Mouse (Mus musculus) ovary, postnatal 10 days (tissue): Measurements from ENCODE around the gene Rab8a.
A peak's percentile ranks its signal among the peaks of the same experiment; 100 is the strongest.

Experiments used
- DNase-seq: peaks from one replicate; pipeline ENCODE4 v3.0.0; 2022; ENCODE audit warnings: low spot score

The Rab8a gene

GRCm38 (mm10) chr8:72146556-72146955 is 14.4 kb upstream of the Rab8a start:
- DNase-seq = no peak

- no peak for DNase-seq
These were observed 13.7 kb upstream of the Rab8a start for GRCm38 (mm10) chr8:72147266-72147665.

GRCm38 (mm10) chr8:72149056-72149455 is 11.9 kb upstream of the Rab8a start:
- DNase-seq = no peak

- DNase-seq = no peak
These were observed 9.5 kb upstream of the Rab8a start for GRCm38 (mm10) chr8:72151418-72152078.

- DNase-seq = no peak
These were observed 7.6 kb upstream of the Rab8a start for GRCm38 (mm10) chr8:72153382-72153781.

- DNase-seq = no peak
These were observed 2.9 kb upstream of the Rab8a start for GRCm38 (mm10) chr8:72158096-72158495.

- no peak for DNase-seq
These were observed 2.3 kb upstream of the Rab8a start for GRCm38 (mm10) chr8:72158726-72159125.

- no peak for DNase-seq
These were observed 993 bp upstream of the Rab8a start for GRCm38 (mm10) chr8:72160007-72160406.

GRCm38 (mm10) chr8:72162821-72163220 is 1.8 kb downstream of the Rab8a start:
- DNase-seq = no peak

GRCm38 (mm10) chr8:72169098-72169668 is 8.2 kb downstream of the Rab8a start:
- no peak for DNase-seq

- no peak for DNase-seq
These were observed 8.8 kb downstream of the Rab8a start for GRCm38 (mm10) chr8:72169681-72170249.

- peak; percentile 45 for DNase-seq
These were observed 16.4 kb downstream of the Rab8a start for GRCm38 (mm10) chr8:72177346-72177925.

- DNase-seq = no peak
These were observed 22.7 kb downstream of the Rab8a start for GRCm38 (mm10) chr8:72183554-72184202.

- DNase-seq = no peak
These were observed 26.9 kb downstream of the Rab8a start for GRCm38 (mm10) chr8:72187793-72188331.

GRCm38 (mm10) chr8:72189417-72190214 is 28.6 kb downstream of the Rab8a start, which contains the start of gene Hsh2d:
Gene Hsh2d (plus strand): TSS chr8:72189638.
- no peak for DNase-seq

GRCm38 (mm10) chr8:72190215-72190539 is 29.2 kb downstream of the Rab8a start:
- no peak for DNase-seq

- no peak for DNase-seq
These were observed 31.1 kb downstream of the Rab8a start for GRCm38 (mm10) chr8:72192065-72192464.

GRCm38 (mm10) chr8:72197997-72198396 is 37.0 kb downstream of the Rab8a start:
- no peak for DNase-seq

- DNase-seq = no peak
These were observed 47.6 kb downstream of the Rab8a start for GRCm38 (mm10) chr8:72208582-72208981.

GRCm38 (mm10) chr8:72210222-72210621 is 49.2 kb downstream of the Rab8a start:
- DNase-seq = no peak

GRCm38 (mm10) chr8:72210710-72211109 is 49.7 kb downstream of the Rab8a start:
- no peak for DNase-seq

GRCm38 (mm10) chr8:72211846-72212245 is 50.8 kb downstream of the Rab8a start:
- DNase-seq = no peak
